Mouse (Mus musculus) inflammation-experienced regulatory T-cells (primary cell): Measurements from ENCODE around the gene Csn3. TPM values are rescaled to one million over a fixed set of nuclear protein-coding genes. Genes with fewer than 3 reads are reported as not detected.

Experiments
- polyA plus RNA-seq, 2 experiments: library from polyadenylated mRNA; unstranded; fragments of 100-300 nt; shearing (Covaris generic); gene quantifications; one replicate each; pipeline ENCODE4 v1.2.1; 2017

The Csn3 gene
- polyA plus RNA-seq: under 1 TPM; 0.26 to 0.93 TPM

DNA sequence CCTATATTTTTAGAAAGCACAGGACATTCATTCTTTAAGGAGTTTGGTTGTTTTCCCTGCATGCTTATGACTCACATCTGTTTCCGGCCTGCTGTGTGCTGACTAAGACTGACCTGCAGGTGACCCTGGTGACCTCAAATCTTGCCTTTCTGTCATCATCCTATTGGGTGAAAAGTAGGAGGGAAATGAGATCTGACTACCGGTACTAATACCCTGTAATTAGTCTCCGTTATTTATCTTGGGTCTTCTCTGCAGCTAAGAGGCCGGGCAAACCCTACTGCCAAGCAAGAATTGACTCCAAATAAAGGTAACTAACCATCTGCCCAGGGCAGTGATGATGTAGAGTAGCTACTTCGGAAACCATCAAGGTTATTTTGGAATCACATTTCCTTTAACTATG lies at the start of gene Csn3:
Gene Csn3 (plus strand): TSS at position 208 of the 400 bp plus-strand sequence.

DNA sequence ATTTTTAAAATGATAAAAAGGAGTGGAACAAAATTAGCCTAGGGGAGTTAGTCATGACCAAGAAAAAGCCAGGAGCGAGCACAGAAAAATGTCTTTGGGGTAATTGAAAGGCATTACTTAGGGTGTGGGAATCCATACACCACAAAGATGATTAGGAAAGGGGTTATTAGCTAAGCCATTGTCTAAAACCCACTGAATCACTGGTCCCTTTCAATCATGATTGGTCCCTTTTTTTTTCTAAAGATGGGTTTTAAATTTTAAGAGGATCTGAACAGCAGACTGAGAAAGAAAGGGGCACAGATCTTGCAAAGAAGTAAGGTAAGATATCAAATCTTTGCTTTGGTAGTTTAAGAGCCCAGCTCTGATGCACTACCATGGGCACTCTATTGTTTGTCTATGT lies 40.6 kb upstream of the Csn3 start, which contains the start of gene Odam:
Gene Odam (plus strand): TSS at position 301 of the 400 bp plus-strand sequence.

DNA sequence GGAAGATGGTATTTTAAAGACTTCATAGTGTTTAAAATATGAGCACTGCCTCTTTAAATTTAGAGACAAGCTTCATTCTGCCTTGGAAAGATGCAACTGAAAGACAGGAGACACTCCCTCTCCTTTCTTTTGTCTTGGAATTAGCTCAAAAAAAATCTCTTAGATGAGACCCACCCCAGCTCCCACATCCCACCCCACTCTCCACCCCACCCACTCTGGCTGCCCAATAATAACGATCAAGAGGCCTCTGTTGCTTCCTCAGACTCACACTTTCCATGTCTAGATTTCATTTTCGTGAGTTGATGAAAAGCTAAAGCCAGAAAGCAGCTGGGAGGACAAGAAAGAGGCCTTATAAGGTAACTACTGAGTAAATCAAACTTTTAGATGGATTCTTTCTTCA lies 43.8 kb downstream of the Csn3 start, which contains the start of the genes 2310003L06Rik and Gm28434:
Gene 2310003L06Rik (plus strand): TSS at position 259 of the 400 bp plus-strand sequence.
Gene Gm28434 (plus strand): TSS at position 317 of the 400 bp plus-strand sequence.

DNA sequence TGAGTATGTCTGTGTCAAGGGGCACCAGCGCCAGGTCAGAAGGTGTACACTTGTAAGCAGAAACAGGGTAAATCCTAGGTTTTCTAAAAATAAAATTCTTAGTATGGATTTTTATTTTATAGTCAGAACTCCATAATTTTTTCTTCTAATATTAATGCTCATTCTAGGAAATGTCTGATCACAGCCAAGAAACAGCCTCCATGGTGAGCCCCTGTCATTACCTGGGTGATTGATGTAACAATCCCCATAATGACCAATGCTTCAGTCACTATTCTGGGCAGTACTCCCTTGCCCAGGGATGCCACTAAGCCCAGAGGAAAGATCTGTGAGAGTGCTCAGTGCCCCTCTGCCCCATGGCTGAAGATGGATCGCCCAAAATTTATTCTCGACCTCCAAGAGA lies 53.8 kb downstream of the Csn3 start, which contains the start of gene Cabs1:
Gene Cabs1 (plus strand): TSS at position 301 of the 400 bp plus-strand sequence.

Other genes with a start within 250 kb of the Csn3 start
- not detected for gene Csn2, start 225.9 kb upstream of the Csn3 start, polyA plus RNA-seq
- not detected for gene Csn1s2a, start 151.0 kb upstream of the Csn3 start, polyA plus RNA-seq
- under 1 TPM; 0.75 to 0.91 TPM for gene Csn1s2b, start 117.5 kb upstream of the Csn3 start, polyA plus RNA-seq
- gene Prr27, start 99.9 kb upstream of the Csn3 start, polyA plus RNA-seq: under 1 TPM in 1 of 2 experiments, not detected in 1; 0.50 TPM
- gene Odam, start 40.5 kb upstream of the Csn3 start, polyA plus RNA-seq: not detected
- under 1 TPM; 0.14 to 0.23 TPM for gene 2310003L06Rik, start 43.9 kb downstream of the Csn3 start, polyA plus RNA-seq
- under 1 TPM in 1 of 2 experiments, not detected in 1; 0.86 TPM for gene Gm28434, start 43.9 kb downstream of the Csn3 start, polyA plus RNA-seq
- gene Cabs1, start 53.9 kb downstream of the Csn3 start, polyA plus RNA-seq: not detected
- gene Smr3a, start 77.0 kb downstream of the Csn3 start, polyA plus RNA-seq: over 10,000 TPM in 1 of 2 experiments, under 1 TPM in 1; 0.92 to 10,886 TPM
- not detected for gene Smr2, start 161.0 kb downstream of the Csn3 start, polyA plus RNA-seq
- gene Gm11116, start 186.0 kb downstream of the Csn3 start, polyA plus RNA-seq: not detected
- gene Gm11115, start 228.5 kb downstream of the Csn3 start, polyA plus RNA-seq: not detected